Mouse (Mus musculus) forebrain, embryonic 11.5 days (tissue): ENCODE measurements around the gene Cenpu. TPM values are rescaled to one million over a fixed set of nuclear protein-coding genes. Genes with fewer than 3 reads are reported as not detected.
A peak's percentile ranks its signal among the peaks of the same experiment; 100 is the strongest.

Experiments
- ATAC-seq: fragments of 200-750 bp; cut with Nextera tagmentation; replicated peaks from 2 replicates; pipeline ENCODE4 v1.8.0; 2017; ENCODE audit warnings: moderate TSS enrichment; ENCODE audit not compliant: low FRiP score
- DNase-seq: peaks from one replicate; pipeline ENCODE4 v3.0.0-alpha.2; 2017; ENCODE audit warnings: low spot score
- H3K27ac ChIP-seq: fragments of 300-500 bp; sonication (generic); 2 replicates; pipeline ENCODE4 v1.5.1; 2014; ENCODE audit warnings: low read depth, low read length
- H3K27me3 ChIP-seq: fragments of 300-500 bp; sonication (generic); 2 replicates; pipeline ENCODE4 v1.6.1; 2014; ENCODE audit warnings: mild to moderate bottlenecking, low read length, mixed read lengths; ENCODE audit not compliant: control insufficient read depth, insufficient read depth
- H3K36me3 ChIP-seq: fragments of 300-500 bp; sonication (generic); 2 replicates; pipeline ENCODE4 v1.6.1; 2014; ENCODE audit warnings: mild to moderate bottlenecking, low read length, moderate library complexity, mixed read lengths; ENCODE audit not compliant: control insufficient read depth, insufficient read depth
- H3K4me1 ChIP-seq: fragments of 300-500 bp; sonication (generic); replicated peaks from 2 replicates; pipeline ENCODE4 v1.6.1; 2014; ENCODE audit warnings: low read length, mixed read lengths; ENCODE audit not compliant: control insufficient read depth, insufficient read depth
- H3K4me2 ChIP-seq: fragments of 300-500 bp; sonication (generic); 2 replicates; pipeline ENCODE4 v1.6.1; 2014; ENCODE audit warnings: low read depth, mild to moderate bottlenecking, low read length, moderate library complexity, mixed read lengths; ENCODE audit not compliant: severe bottlenecking
- H3K4me3 ChIP-seq: fragments of 300-500 bp; sonication (generic); 2 replicates; pipeline ENCODE4 v1.5.1; 2014; ENCODE audit warnings: low read depth, low read length
- H3K9ac ChIP-seq: fragments of 300-500 bp; sonication (generic); 2 replicates; pipeline ENCODE4 v1.6.1; 2014; ENCODE audit warnings: low read length
- H3K9me3 ChIP-seq: fragments of 300-500 bp; sonication (generic); 2 replicates; pipeline ENCODE4 v1.6.1; 2016; ENCODE audit warnings: low read length, mixed read lengths; ENCODE audit not compliant: control insufficient read depth
- WGBS: fragments of 180-500 bp; shearing (Covaris S2); extraction: QIAGEN DNeasy Blood & Tissue Kit; methylation state at CpG from one replicate; pipeline ENCODE4 v1.1.7; 2014; 5-methylcytosine and 5-hydroxymethylcytosine counted together
- polyA plus RNA-seq: library from polyadenylated mRNA; unstranded; fragments of >200 nt; fragmentation: Nextera tagmentation; extraction: Ambion mirVana; gene quantifications from 2 replicates; pipeline ENCODE4 v1.2.1, GENCODE M21; 2014

The Cenpu gene
- polyA plus RNA-seq, 1 experiment from 2014 or later = 32.6 TPM

GRCm38 (mm10) chr8:46543662-46544061, 8.2 kb upstream of the Cenpu start:
- H3K4me2 ChIP-seq = no peak overlapping the region
- H3K27ac ChIP-seq = no peak overlapping the region
- H3K9me3 ChIP-seq = no peaks in the 10 kb centered on the region
- 86% methylated on average over 6 of the region's 6 CpGs for WGBS
- H3K4me1 ChIP-seq = 0 out of 2 replicates have a peak, but pooled peaks cover 2% of the 10 kb centered on the region
- DNase-seq (no peak), ATAC-seq (no peak)
- H3K27me3 ChIP-seq = no peaks in the 10 kb centered on the region
- H3K9ac ChIP-seq = no peak overlapping the region
- H3K4me3 ChIP-seq = no peak overlapping the region
- H3K36me3 ChIP-seq = no peaks in the 10 kb centered on the region

GRCm38 (mm10) chr8:46545854-46546253, 6.0 kb upstream of the Cenpu start:
- Histone ChIP-seq H3K27me3 (no peaks in the 10 kb centered on the region), H3K4me3 (no peak overlapping the region), H3K27ac (no peak overlapping the region), H3K4me2 (no peak overlapping the region), H3K9ac (no peak overlapping the region), H3K4me1 (no peaks in the 10 kb centered on the region), H3K36me3 (no peaks in the 10 kb centered on the region), H3K9me3 (no peaks in the 10 kb centered on the region)
- 85% methylated on average over 5 of the region's 5 CpGs for WGBS
- DNase-seq (no peak), ATAC-seq (no peak)

GRCm38 (mm10) chr8:46546431-46547176, 5.2 kb upstream of the Cenpu start:
- WGBS = 85% methylated on average over 11 of the region's 11 CpGs
- no peak for ATAC-seq
- no peak overlapping the region for H3K4me2 ChIP-seq

GRCm38 (mm10) chr8:46547245-46547644, 4.6 kb upstream of the Cenpu start:
- H3K9ac ChIP-seq = no peak overlapping the region
- H3K27me3 ChIP-seq = no peaks in the 10 kb centered on the region
- 0 out of 2 replicates have a peak, but pooled peaks cover 2% of the 10 kb centered on the region for H3K4me1 ChIP-seq
- H3K4me3 ChIP-seq = no peak overlapping the region
- H3K4me2 ChIP-seq = no peak overlapping the region
- no peak overlapping the region for H3K27ac ChIP-seq
- no peaks in the 10 kb centered on the region for H3K9me3 ChIP-seq
- 56% methylated on average over 4 of the region's 4 CpGs for WGBS
- H3K36me3 ChIP-seq = no peaks in the 10 kb centered on the region
- ATAC-seq (no peak), DNase-seq (peak; percentile 57)

More at GRCm38 (mm10) chr8:46546431-46547176, 5.2 kb upstream of the Cenpu start:
- Histone ChIP-seq H3K27me3 (no peaks in the 10 kb centered on the region), H3K9ac (no peak overlapping the region), H3K4me3 (no peak overlapping the region), H3K4me1 (0 out of 2 replicates have a peak, but pooled peaks cover 2% of the 10 kb centered on the region), H3K36me3 (no peaks in the 10 kb centered on the region), H3K9me3 (no peaks in the 10 kb centered on the region), H3K27ac (no peak overlapping the region)
- DNase-seq = no peak

GRCm38 (mm10) chr8:46550058-46550457, 1.8 kb upstream of the Cenpu start:
- Histone ChIP-seq H3K36me3 (no peaks in the 10 kb centered on the region), H3K27ac (no peak overlapping the region), H3K4me3 (no peak overlapping the region), H3K9me3 (no peaks in the 10 kb centered on the region), H3K4me2 (no peak overlapping the region), H3K9ac (no peak overlapping the region), H3K4me1 (0 out of 2 replicates have a peak, but pooled peaks cover 2% of the 10 kb centered on the region), H3K27me3 (no peaks in the 10 kb centered on the region)
- DNase-seq (no peak), ATAC-seq (no peak)
- WGBS = 87% methylated on average over 8 of the region's 8 CpGs

GRCm38 (mm10) chr8:46551029-46551428, 799 bp upstream of the Cenpu start:
- no peak overlapping the region for H3K27ac ChIP-seq
- DNase-seq (no peak), ATAC-seq (no peak)
- no peaks in the 10 kb centered on the region for H3K9me3 ChIP-seq
- H3K4me2 ChIP-seq = peak overlapping the region; percentile 58; the same call in 1 of the 2 replicates
- no peaks in the 10 kb centered on the region for H3K27me3 ChIP-seq
- peak overlapping the region; percentile 73 for H3K4me3 ChIP-seq
- 0 out of 2 replicates have a peak, but pooled peaks cover 2% of the 10 kb centered on the region for H3K4me1 ChIP-seq
- H3K36me3 ChIP-seq = no peaks in the 10 kb centered on the region
- peak overlapping the region; percentile 32; the same call in 1 of the 2 replicates for H3K9ac ChIP-seq
- 51% methylated on average over 4 of the region's 4 CpGs for WGBS

- no peak overlapping the region for H3K27ac ChIP-seq
- DNase-seq = no peak
- H3K9ac ChIP-seq = peak overlapping the region; percentile 70
- no peak for ATAC-seq
- no peaks in the 10 kb centered on the region for H3K9me3 ChIP-seq
- H3K27me3 ChIP-seq = no peaks in the 10 kb centered on the region
- 4% methylated on average over 10 of the region's 10 CpGs for WGBS
- H3K4me3 ChIP-seq = peak overlapping the region; percentile 73
- 0 out of 2 replicates have a peak, but pooled peaks cover 2% of the 10 kb centered on the region for H3K4me1 ChIP-seq
- no peaks in the 10 kb centered on the region; the same call in 1 of the 2 replicates for H3K36me3 ChIP-seq
- peak overlapping the region; percentile 57 for H3K4me2 ChIP-seq
Observed at GRCm38 (mm10) chr8:46552441-46552765, 575 bp downstream of the Cenpu start.

- Histone ChIP-seq H3K9me3 (no peaks in the 10 kb centered on the region), H3K4me3 (no peak overlapping the region), H3K27ac (no peak overlapping the region), H3K4me2 (no peak overlapping the region), H3K27me3 (no peaks in the 10 kb centered on the region), H3K4me1 (no peaks in the 10 kb centered on the region), H3K9ac (no peak overlapping the region), H3K36me3 (no peaks in the 10 kb centered on the region; the same call in 1 of the 2 replicates)
- ATAC-seq (no peak), DNase-seq (no peak)
- WGBS = 80% methylated on average over 6 of the region's 6 CpGs
Observed at GRCm38 (mm10) chr8:46559428-46559827, 7.6 kb downstream of the Cenpu start.

GRCm38 (mm10) chr8:46562333-46562732, 10.5 kb downstream of the Cenpu start:
- DNase-seq (no peak), ATAC-seq (no peak)
- no peaks in the 10 kb centered on the region for H3K36me3 ChIP-seq
- H3K9ac ChIP-seq = no peak overlapping the region
- no peak overlapping the region for H3K4me2 ChIP-seq
- no peak overlapping the region for H3K4me3 ChIP-seq
- H3K4me1 ChIP-seq = no peaks in the 10 kb centered on the region
- 90% methylated on average over 16 of the region's 16 CpGs for WGBS
- H3K9me3 ChIP-seq = no peaks in the 10 kb centered on the region
- no peaks in the 10 kb centered on the region for H3K27me3 ChIP-seq
- no peak overlapping the region for H3K27ac ChIP-seq
